Mouse (Mus musculus): Measurements from ENCODE around the gene Ddx25. TPM values are rescaled to one million over a fixed set of nuclear protein-coding genes. Genes with fewer than 3 reads are reported as not detected.

Ddx25 gene
- polyA plus RNA-seq, 1 experiment from 2014 or later = 8.0 TPM

Other genes with a start within 250 kb of the Ddx25 start
- gene Cdon, start 137.4 kb downstream of the Ddx25 start, polyA plus RNA-seq (2016; fragmentation: Nextera tagmentation; extraction: Ambion mirVana) = 10.5 TPM in 2 replicates
- gene Gm1113, start 40.3 kb downstream of the Ddx25 start, polyA plus RNA-seq (2016; fragmentation: Nextera tagmentation; extraction: Ambion mirVana) = not detected in 2 replicates
- 18.5 and 19.5 TPM in 2 replicates for gene Pus3, start 67 bp upstream of the Ddx25 start, polyA plus RNA-seq (2016; fragmentation: Nextera tagmentation; extraction: Ambion mirVana)
- 1.6 and 2.7 TPM in 2 replicates for gene Pate2, start 11.8 kb upstream of the Ddx25 start, polyA plus RNA-seq (2016; fragmentation: Nextera tagmentation; extraction: Ambion mirVana)
- gene Hyls1, start 11.9 kb upstream of the Ddx25 start, polyA plus RNA-seq (2016; fragmentation: Nextera tagmentation; extraction: Ambion mirVana) = 26.2 and 30.2 TPM in 2 replicates
- gene Pate4, start 53.4 kb upstream of the Ddx25 start, polyA plus RNA-seq (2016; fragmentation: Nextera tagmentation; extraction: Ambion mirVana) = not detected in 2 replicates
- not detected in 2 replicates for gene Pate3, start 89.7 kb upstream of the Ddx25 start, polyA plus RNA-seq (2016; fragmentation: Nextera tagmentation; extraction: Ambion mirVana)
- gene Pate1, start 128.9 kb upstream of the Ddx25 start, polyA plus RNA-seq (2016; fragmentation: Nextera tagmentation; extraction: Ambion mirVana) = 0.10 TPM in 1 of 2 replicates, not detected in the other
- not detected in 2 replicates for gene Gm17677, start 182.5 kb upstream of the Ddx25 start, polyA plus RNA-seq (2016; fragmentation: Nextera tagmentation; extraction: Ambion mirVana)
- not detected in 2 replicates for gene Gm17727, start 219.6 kb upstream of the Ddx25 start, polyA plus RNA-seq (2016; fragmentation: Nextera tagmentation; extraction: Ambion mirVana)
- not detected in 2 replicates for gene Gm27235, start 231.6 kb upstream of the Ddx25 start, polyA plus RNA-seq (2016; fragmentation: Nextera tagmentation; extraction: Ambion mirVana)
- gene D730048I06Rik, start 231.6 kb upstream of the Ddx25 start, polyA plus RNA-seq (2016; fragmentation: Nextera tagmentation; extraction: Ambion mirVana) = not detected in 2 replicates